Mouse (Mus musculus) hindbrain, embryonic 15.5 days (tissue): ENCODE results near the gene Etfrf1. TPM values are rescaled to one million over a fixed set of nuclear protein-coding genes. Genes with fewer than 3 reads are reported as not detected.

Experiments
- ATAC-seq: fragments of 200-750 bp; cut with Nextera tagmentation; 2 replicates; pipeline ENCODE4 v1.8.0; 2017; ENCODE audit warnings: low read depth, moderate number of reproducible peaks, moderate TSS enrichment; ENCODE audit not compliant: low FRiP score
- H3K27ac ChIP-seq: fragments of 300-500 bp; sonication (generic); replicated peaks from 2 replicates; pipeline ENCODE4 v1.5.1; 2015; ENCODE audit warnings: mild to moderate bottlenecking, inconsistent platforms
- H3K27me3 ChIP-seq: fragments of 300-500 bp; sonication (generic); 2 replicates; pipeline ENCODE4 v1.6.1; 2015; ENCODE audit warnings: control low read depth, inconsistent platforms
- H3K36me3 ChIP-seq: fragments of 300-500 bp; sonication (generic); 2 replicates; pipeline ENCODE4 v1.6.1; 2015; ENCODE audit warnings: control low read depth, inconsistent platforms
- H3K4me1 ChIP-seq: fragments of 300-500 bp; sonication (generic); replicated peaks from 2 replicates; pipeline ENCODE4 v1.6.1; 2015; ENCODE audit warnings: control low read depth, inconsistent platforms
- H3K4me2 ChIP-seq: fragments of 300-500 bp; sonication (generic); 2 replicates; pipeline ENCODE4 v1.6.1; 2015; ENCODE audit warnings: moderate library complexity, mild to moderate bottlenecking, inconsistent platforms
- H3K4me3 ChIP-seq: fragments of 300-500 bp; sonication (generic); 2 replicates; pipeline ENCODE4 v1.5.1; 2015; ENCODE audit warnings: mild to moderate bottlenecking, inconsistent platforms
- H3K9ac ChIP-seq: fragments of 300-500 bp; sonication (generic); 2 replicates; pipeline ENCODE4 v1.6.1; 2015; ENCODE audit warnings: inconsistent platforms
- H3K9me3 ChIP-seq: fragments of 300-500 bp; sonication (generic); 2 replicates; pipeline ENCODE4 v1.6.1; 2016; ENCODE audit warnings: control low read depth, inconsistent platforms
- WGBS: fragments of 180-500 bp; shearing (Covaris S2); methylation state at CpG from one replicate; pipeline ENCODE4 v1.1.7; 2015; 5-methylcytosine and 5-hydroxymethylcytosine counted together
- polyA plus RNA-seq: library from polyadenylated mRNA; unstranded; fragments of >200 nt; fragmentation: Nextera tagmentation; extraction: Ambion mirVana; gene quantifications from 2 replicates; pipeline ENCODE4 v1.2.1, GENCODE M21; 2015

The Etfrf1 gene
- polyA plus RNA-seq, 1 experiment from 2014 or later = 27.0 TPM

- Histone ChIP-seq H3K4me1 (no peaks in the 10 kb centered on the region), H3K4me3 (no peak overlapping the region), H3K27ac (no peak overlapping the region), H3K9ac (no peak overlapping the region), H3K36me3 (no peaks in the 10 kb centered on the region), H3K4me2 (no peak overlapping the region), H3K27me3 (no peaks in the 10 kb centered on the region), H3K9me3 (no peaks in the 10 kb centered on the region)
- 84% methylated on average over 7 of the region's 7 CpGs for WGBS
- ATAC-seq = no peak
Observed at GRCm38 (mm10) chr6:145262314-145262713, 51.4 kb downstream of the Etfrf1 start.

Other genes starting within 250 kb of the Etfrf1 start
- gene Bcat1, start 134.9 kb upstream of the Etfrf1 start, polyA plus RNA-seq = 95.7 and 101 TPM in 2 replicates
- gene Lrmp, start 95.5 kb upstream of the Etfrf1 start, polyA plus RNA-seq = 0.75 and 1.2 TPM in 2 replicates
- 0.88 and 1.3 TPM in 2 replicates for gene Casc1, start 129 bp upstream of the Etfrf1 start, polyA plus RNA-seq
- gene Kras, start 39.1 kb downstream of the Etfrf1 start, polyA plus RNA-seq = 83.8 and 85.4 TPM in 2 replicates